Mouse (Mus musculus) 416B (cell line): ENCODE data around the gene Clp1.

Experiments used
- DNase-seq: peaks from one replicate; pipeline ENCODE4 v3.0.0; 2011; ENCODE audit warnings: low read depth

The Clp1 gene

GRCm38 (mm10) chr2:84727172-84727858 is at the start of gene Clp1:
TSS of gene Clp1 (minus strand) at chr2:84727350.
- peak; percentile 99 for DNase-seq

DNA sequence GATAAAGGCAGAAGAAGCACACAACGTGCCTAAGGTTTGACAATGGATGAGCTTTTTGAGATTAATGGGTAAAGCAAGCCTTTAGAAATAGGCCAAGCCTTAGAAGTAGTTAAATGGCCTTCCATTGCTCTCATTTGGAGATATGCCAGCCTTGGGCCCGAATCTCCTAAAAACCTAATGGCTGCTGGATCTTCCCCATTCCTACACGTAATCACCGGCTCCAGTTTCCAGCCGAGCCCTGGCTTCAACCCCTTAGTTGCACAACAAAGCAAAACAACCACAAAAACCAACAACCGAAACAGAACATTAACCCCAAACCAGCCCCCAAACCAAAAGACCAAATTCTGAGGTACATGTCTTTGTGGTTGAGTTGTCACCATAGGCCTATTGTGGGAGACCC is 48.5 kb upstream of the Clp1 start:
- DNase-seq, result no peak

DNA sequence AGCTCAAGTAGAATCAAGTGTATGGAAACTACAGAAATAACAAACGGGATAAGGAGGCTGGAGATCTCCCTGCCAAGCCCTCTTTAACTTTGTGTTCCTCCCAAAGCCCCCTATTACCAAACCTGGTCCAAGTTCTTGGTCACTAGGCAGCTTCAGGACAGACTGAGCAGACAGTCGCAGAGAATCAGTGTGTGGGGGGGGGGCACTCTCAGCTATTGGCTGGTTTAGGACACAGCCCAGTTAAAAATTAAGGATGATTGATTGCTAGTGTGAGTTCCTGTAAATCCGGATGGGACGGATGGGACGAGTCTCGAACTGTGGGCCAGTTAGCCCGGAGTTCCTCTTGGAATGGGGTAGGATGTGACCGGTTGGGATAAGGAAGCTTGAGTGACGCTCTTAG is 48.1 kb upstream of the Clp1 start, which contains the start of gene Serping1:
Serping1 (minus strand) TSS at position 204 of the 400 bp plus-strand sequence.
- DNase-seq, result no peak

GRCm38 (mm10) chr2:84774751-84775150 is 47.6 kb upstream of the Clp1 start:
- no peak for DNase-seq

DNA sequence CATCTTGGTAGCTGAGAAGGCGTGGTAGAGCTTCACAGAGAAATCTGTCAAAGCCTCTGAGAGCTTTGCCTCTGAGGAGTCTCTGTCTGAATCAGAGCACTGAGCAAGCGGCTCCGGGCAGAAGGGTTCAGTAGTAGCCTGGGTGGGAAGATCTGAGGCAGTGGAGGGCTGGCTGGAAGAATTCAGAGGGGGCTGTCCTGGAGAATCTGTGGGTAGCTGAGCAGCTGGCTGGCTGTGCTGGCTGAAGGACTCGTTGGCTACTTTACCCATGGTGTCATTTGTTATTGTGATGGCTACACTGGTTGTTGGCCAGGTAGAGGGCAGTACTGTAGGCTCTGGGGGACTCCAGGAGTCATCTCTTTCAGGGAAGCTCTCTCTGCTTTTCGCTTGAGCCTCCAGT is 46.0 kb upstream of the Clp1 start:
- DNase-seq, result no peak

DNA sequence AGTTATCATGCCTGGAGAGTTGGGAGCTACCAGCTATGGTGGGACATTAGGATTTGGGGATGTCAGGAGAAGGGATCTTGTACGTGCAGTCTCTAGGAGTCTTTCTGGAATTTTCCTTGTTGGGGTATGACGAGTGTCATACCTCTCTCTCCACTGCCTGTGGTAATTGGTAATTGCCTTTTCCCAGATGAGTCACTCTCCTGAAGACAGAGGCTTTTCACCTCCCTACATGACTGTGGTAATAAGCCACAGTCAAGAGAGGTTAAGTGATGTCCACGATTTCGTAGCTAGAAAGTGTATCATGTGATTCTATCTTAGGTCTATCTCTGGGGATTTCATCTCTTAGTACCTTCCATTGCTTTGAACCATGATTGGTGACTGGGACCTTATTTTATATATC is 45.3 kb upstream of the Clp1 start:
- no peak for DNase-seq

DNA sequence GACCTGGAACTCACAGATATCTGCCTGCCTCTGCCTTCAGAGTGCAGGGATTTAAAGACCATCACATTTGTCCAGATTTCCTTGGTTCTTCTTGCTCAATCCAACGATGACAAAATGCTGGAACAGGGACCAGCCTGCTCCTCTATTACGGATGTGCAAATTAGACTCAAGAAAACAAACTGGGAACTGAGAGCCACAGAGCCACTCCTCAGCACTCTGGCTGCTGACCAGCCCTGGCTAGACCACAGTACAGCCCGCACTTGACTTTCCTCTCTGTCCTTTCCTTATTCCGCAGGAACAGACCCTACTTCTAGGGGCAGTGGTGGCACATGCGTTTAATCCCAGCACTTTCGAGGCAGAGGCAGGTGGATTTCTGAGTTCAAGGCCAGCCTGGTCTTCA is 43.4 kb upstream of the Clp1 start:
- DNase-seq, result no peak

DNA sequence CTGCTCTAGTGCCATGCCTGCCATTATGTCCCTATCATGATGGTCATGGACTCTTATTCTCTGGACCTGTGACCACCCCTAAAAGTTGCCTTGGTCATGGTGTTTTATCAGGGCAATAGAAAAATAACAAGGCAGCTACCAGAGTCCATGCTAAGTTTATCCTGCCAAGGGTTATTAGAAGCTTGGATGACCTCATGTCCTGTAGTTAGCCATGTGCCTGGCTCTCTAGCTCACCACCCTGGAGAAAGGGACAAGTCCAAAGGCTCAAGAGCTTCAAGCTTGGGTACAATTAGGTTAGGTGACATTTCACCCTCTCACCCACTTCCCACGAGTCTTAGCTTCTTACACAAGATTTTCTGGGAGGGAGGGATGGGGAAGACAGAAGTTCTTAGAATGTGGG is 35.7 kb upstream of the Clp1 start:
- DNase-seq, result no peak

DNA sequence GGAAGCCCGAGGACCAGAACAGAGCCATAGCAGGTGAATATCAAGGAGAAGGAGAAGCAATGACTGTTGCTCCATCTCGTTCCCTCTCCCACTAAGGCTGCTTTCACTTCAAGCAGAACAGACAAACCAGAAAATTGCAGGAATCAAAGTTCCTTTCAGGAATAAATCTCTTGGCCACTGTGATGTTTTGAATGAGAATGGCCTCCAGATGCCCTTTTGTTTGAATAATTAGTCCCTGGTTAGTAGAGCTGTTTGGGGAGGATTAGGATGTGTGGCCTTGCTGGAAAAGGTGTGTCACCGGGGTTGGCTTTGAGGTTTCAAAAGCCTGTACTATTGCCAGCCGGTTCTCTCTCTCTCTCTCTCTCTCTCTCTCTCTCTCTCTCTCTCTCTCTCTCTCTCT is 35.1 kb upstream of the Clp1 start:
- no peak for DNase-seq

GRCm38 (mm10) chr2:84761840-84762239 is 34.7 kb upstream of the Clp1 start:
- DNase-seq, result no peak

GRCm38 (mm10) chr2:84761309-84761708 is 34.2 kb upstream of the Clp1 start:
- DNase-seq, result no peak

- no peak for DNase-seq
Measured at GRCm38 (mm10) chr2:84760777-84761176, 33.6 kb upstream of the Clp1 start.

GRCm38 (mm10) chr2:84758542-84759127 is 31.5 kb upstream of the Clp1 start:
- peak; percentile 69 for DNase-seq

DNA sequence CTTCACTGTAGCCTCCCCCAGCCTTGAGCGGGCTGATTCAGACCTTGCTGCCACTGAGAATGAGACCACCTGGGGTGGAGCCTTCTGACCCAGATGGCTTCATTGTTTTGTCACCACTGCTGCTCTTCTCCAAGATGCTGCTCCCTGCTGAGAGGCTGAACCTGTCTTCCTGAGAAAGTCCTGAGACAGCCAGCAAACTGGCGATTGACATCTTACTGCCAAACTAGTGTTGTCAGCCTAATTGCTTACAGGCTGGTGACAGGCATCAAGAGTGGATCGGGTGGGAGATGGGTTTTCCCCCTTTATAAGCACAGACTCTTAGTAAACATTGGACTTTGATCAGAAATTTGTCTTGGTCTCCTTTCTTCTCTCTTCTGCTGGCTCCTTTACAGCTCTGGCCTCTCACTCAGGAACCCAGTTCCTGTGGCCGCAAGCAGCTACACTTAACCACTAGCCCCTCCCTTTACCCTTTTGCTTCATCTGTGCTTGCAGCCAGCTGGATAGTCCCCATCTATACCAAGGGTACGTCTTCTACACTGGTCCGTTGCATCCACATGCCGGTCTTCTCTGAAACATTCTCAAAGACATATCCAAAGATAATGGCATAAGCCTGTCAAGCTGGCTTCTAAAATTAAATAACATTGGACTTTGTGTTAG is 30.0 kb upstream of the Clp1 start:
- peak; percentile 30 for DNase-seq

DNA sequence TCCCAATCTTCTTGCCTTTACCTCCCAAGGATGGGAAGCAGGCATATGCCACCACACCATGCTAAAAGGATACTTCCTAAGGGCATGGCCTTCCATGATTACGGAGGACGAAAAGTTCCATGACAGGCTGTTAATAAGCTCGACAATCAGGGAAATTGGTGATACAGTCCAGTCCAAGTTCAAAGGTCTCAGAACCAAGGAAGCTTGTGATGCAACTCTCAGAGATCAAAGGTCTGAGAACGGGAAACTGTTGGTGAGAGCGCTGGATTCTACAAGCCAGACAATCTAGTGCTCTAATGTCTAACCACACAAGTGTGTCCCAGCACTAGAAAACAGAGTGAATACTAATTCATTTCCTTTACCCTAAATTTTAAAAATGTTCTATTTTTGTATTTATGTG is 29.1 kb upstream of the Clp1 start:
- no peak for DNase-seq

DNA sequence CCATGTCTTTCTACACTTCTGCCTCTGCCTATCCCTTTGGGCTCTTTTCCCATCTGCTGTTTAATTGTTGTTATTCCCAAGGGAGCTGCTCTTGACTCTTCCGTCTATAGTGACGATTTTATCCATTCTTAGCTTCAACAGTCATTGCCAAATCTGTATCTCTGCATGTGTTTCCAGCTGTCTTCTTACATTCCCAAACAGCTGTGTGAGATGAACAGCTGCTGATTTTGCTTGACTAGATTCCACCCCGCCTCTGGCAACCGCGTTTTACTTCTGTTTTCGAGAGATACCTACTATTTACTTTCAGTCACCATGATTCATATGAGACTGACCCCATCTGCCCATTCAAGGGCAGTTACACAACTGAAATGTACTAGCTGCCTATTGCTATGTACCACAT is 23.0 kb upstream of the Clp1 start:
- DNase-seq, result no peak

GRCm38 (mm10) chr2:84744126-84744525 is 17.0 kb upstream of the Clp1 start:
- no peak for DNase-seq

GRCm38 (mm10) chr2:84743561-84743960 is 16.4 kb upstream of the Clp1 start, which contains the start of gene Gm19426:
TSS of gene Gm19426 (minus strand) at chr2:84743655.
- no peak for DNase-seq

DNA sequence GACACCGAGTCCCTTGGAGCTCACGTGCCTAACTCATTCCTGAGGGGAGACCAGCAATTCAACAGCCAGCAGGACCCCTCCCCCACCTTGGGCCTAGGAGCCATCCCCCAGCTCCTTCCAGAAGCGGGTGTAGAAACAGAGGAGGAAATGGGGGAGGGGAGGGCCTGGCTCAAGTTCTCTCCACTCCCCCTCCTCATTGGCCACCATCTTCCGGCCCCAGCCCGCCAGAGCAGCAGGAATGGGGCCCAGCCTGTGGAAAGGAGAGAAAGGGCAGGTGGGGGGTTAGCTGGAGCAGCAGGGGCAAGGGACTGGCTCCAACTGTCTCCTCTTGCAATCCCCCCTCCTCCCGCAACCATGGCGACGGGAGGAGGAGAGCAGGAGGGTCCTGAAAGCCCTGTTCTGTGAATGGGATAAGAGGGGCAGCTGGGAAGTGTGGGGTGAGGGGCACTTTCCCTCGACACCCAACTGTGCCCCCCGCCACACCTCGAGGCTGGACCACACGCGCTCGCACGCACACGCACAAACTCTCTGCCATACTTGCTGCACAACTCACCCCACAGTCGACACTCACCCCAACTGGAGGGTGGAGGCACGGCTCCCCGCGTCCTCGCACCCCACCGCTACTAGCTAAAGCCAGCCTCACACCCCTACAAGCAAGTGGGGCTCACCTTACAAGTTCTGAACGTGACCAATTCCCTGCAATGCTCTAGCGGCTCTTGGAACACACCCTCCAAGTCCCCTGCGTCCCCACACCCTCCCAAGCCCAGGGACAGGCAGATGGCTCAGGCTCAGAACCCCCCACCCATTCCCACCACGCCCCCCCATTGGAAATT is 15.5 kb upstream of the Clp1 start:
- DNase-seq, result no peak

- DNase-seq, result no peak
Measured at GRCm38 (mm10) chr2:84741841-84742450, 14.8 kb upstream of the Clp1 start.

GRCm38 (mm10) chr2:84740608-84741333 is 13.6 kb upstream of the Clp1 start:
- peak; percentile 71 for DNase-seq
